Comparison of ENCODE assay signal across 8 mouse cellular contexts in genomic region chr2:27764937-27765319, GRCm38 (mm10).
DNase-seq lines count a peak whose midpoint lies in the region; ATAC-seq lines count a peak whose summit lies in the region.

No protein-coding gene starts in this region.

- no peak overlapping the region for H3K4me3 ChIP-seq in embryonic facial prominence, embryonic 13.5 days
- H3K4me3 ChIP-seq in heart, embryonic 10.5 days, result no peak overlapping the region
- no peak overlapping the region for H3K4me3 ChIP-seq in kidney, embryonic 15.5 days (replicated peaks)
- H3K4me3 ChIP-seq in liver, embryonic 11.5 days (ENCODE audit: low read depth, low read length), result no peak overlapping the region

- no peaks in the 10 kb centered on the region for H3K9me3 ChIP-seq in embryonic facial prominence, embryonic 13.5 days
- H3K9me3 ChIP-seq in heart, embryonic 10.5 days, result no peaks in the 10 kb centered on the region
- H3K9me3 ChIP-seq in kidney, embryonic 15.5 days (replicated peaks), result no peaks in the 10 kb centered on the region
- H3K9me3 ChIP-seq in liver, embryonic 11.5 days (ENCODE audit: control insufficient read depth, low read length), result no peaks in the 10 kb centered on the region

- WGBS in embryonic facial prominence, embryonic 13.5 days, result 25% methylated on average over 3 of the region's 3 CpGs
- 17% methylated on average over 3 of the region's 3 CpGs for WGBS in heart, embryonic 10.5 days
- WGBS in kidney, embryonic 15.5 days, result 22% methylated on average over 3 of the region's 3 CpGs
- WGBS in liver, embryonic 11.5 days, result 20% methylated on average over 3 of the region's 3 CpGs

- 0 out of 2 replicates have a peak overlapping the region, but pooled peaks have one; percentile 41 for H3K9ac ChIP-seq in embryonic facial prominence, embryonic 13.5 days
- H3K9ac ChIP-seq in kidney, embryonic 15.5 days, result no peak overlapping the region
- no peak overlapping the region for H3K9ac ChIP-seq in liver, embryonic 11.5 days (ENCODE audit: low read depth, low read length)

- H3K4me1 ChIP-seq in embryonic facial prominence, embryonic 13.5 days, result peaks cover 54% of the 10 kb centered on the region
- peaks cover 42% of the 10 kb centered on the region for H3K4me1 ChIP-seq in heart, embryonic 10.5 days
- H3K4me1 ChIP-seq in kidney, embryonic 15.5 days, result peaks cover 42% of the 10 kb centered on the region
- H3K4me1 ChIP-seq in liver, embryonic 11.5 days (replicated peaks; ENCODE audit: control insufficient read depth, insufficient read depth, low read length), result no peaks in the 10 kb centered on the region; the same call in none of the 2 replicates

- peak; percentile 65; the same call in 1 of the 2 replicates for ATAC-seq in embryonic facial prominence, embryonic 13.5 days (ENCODE audit: insufficient number of reproducible peaks, insufficient read depth, low FRiP score, low TSS enrichment, low read depth)
- ATAC-seq in kidney, embryonic 15.5 days (replicated peaks; ENCODE audit: low FRiP score), result peak; percentile 74
- ATAC-seq in liver, embryonic 11.5 days (replicated peaks; ENCODE audit: low FRiP score), result peak; percentile 50; the same call in 1 of the 2 replicates

- H3K27me3 ChIP-seq in embryonic facial prominence, embryonic 13.5 days, result no peaks in the 10 kb centered on the region
- peaks cover 83% of the 10 kb centered on the region for H3K27me3 ChIP-seq in heart, embryonic 10.5 days (ENCODE audit: insufficient read depth, poor library complexity, severe bottlenecking)
- peaks cover 15% of the 10 kb centered on the region for H3K27me3 ChIP-seq in kidney, embryonic 15.5 days
- H3K27me3 ChIP-seq in liver, embryonic 11.5 days (replicated peaks; ENCODE audit: control insufficient read depth, insufficient read depth, low read length), result no peaks in the 10 kb centered on the region
- no peaks in the 10 kb centered on the region for H3K27me3 ChIP-seq in splenic B cell, adult 2 months (ENCODE audit: control insufficient read depth, insufficient read depth, low read length, poor library complexity, severe bottlenecking)

- no peak overlapping the region for H3K4me2 ChIP-seq in embryonic facial prominence, embryonic 13.5 days
- no peak overlapping the region for H3K4me2 ChIP-seq in kidney, embryonic 15.5 days
- no peak overlapping the region for H3K4me2 ChIP-seq in liver, embryonic 11.5 days

- peak overlapping the region; percentile 80 for H3K27ac ChIP-seq in embryonic facial prominence, embryonic 13.5 days
- peak overlapping the region; percentile 7; the same call in 1 of the 2 replicates for H3K27ac ChIP-seq in heart, embryonic 10.5 days
- peak overlapping the region; percentile 61 for H3K27ac ChIP-seq in kidney, embryonic 15.5 days
- H3K27ac ChIP-seq in liver, embryonic 11.5 days (ENCODE audit: low read depth, low read length), result no peak overlapping the region

- DNase-seq in A20 (ENCODE audit: low read depth, low spot score), result peak; percentile 75
- DNase-seq in adrenal gland, postnatal 4 days (ENCODE audit: low spot score in 2 of 2), result peak; percentile 74
- DNase-seq in heart, embryonic 10.5 days (ENCODE audit: low spot score), result peak; percentile 92
- peak; percentile 83 for DNase-seq in liver, embryonic 11.5 days (ENCODE audit: low spot score)
- peak; percentile 73 to 78 for DNase-seq in natural killer cell, adult 2 months (ENCODE audit: low spot score in 2 of 2)
- DNase-seq in splenic B cell, adult 2 months (ENCODE audit: low read depth, low spot score), result peak; percentile 83

- peaks cover 22% of the 10 kb centered on the region for H3K36me3 ChIP-seq in embryonic facial prominence, embryonic 13.5 days
- peaks cover 23% of the 10 kb centered on the region for H3K36me3 ChIP-seq in heart, embryonic 10.5 days
- peaks cover 24% of the 10 kb centered on the region for H3K36me3 ChIP-seq in kidney, embryonic 15.5 days
- H3K36me3 ChIP-seq in liver, embryonic 11.5 days (ENCODE audit: control insufficient read depth, insufficient read depth, low read length), result peaks cover 2% of the 10 kb centered on the region; the same call in 1 of the 2 replicates
- H3K36me3 ChIP-seq in splenic B cell, adult 2 months (ENCODE audit: control insufficient read depth, insufficient read depth, low read length, poor library complexity, severe bottlenecking), result no peaks in the 10 kb centered on the region
